ENCODE assay signal across 12 mouse cellular contexts in genomic region chr13:35241443-35241842, GRCm38 (mm10).
A peak's percentile ranks its signal among the peaks of the same experiment; 100 is the strongest.
DNase-seq lines count a peak whose midpoint lies in the region; ATAC-seq lines count a peak whose summit lies in the region.
"Had no signal": no experiment of that assay in that cellular context is flagged by ENCODE, and none has a peak within 500 bp of the region (broad histone marks: within the 10 kb centered on the region; RNA-seq: fewer than 3 reads in every experiment).

No protein-coding gene starts in this region.

- intact Hi-C loops in left cerebral cortex, postnatal 10 days (cut with DNase I): no loop called here
- intact Hi-C loops in heart, postnatal 25 days (cut with DNase I): no loop called here

- ATAC-seq in granulocyte monocyte progenitor cell, adult 5-6 weeks (replicated peaks; ENCODE audit: poor library complexity, severe bottlenecking): no peak
- ATAC-seq: activated CD4-positive, CD25-positive, alpha-beta regulatory T cell, adult 4 months had no signal

- DNase-seq in brain, adult 2 months (ENCODE audit: low read depth, low spot score): peak; percentile 99
- peak; percentile 92 for DNase-seq in cerebellum, adult 8-10 months
- DNase-seq in frontal cortex, postnatal 36 days (ENCODE audit: low spot score in 2 of 2): peak; percentile 70 to 84
- peak; percentile 23 to 30 for DNase-seq in left cerebral cortex, postnatal 10 days (ENCODE audit: extremely low spot score in 1 of 2, low spot score in 2 of 2)
- no peak for DNase-seq in heart, postnatal 25 days (ENCODE audit: low spot score)
- no peak for DNase-seq in heart, postnatal 4 days
- DNase-seq in adrenal gland, postnatal 4 days (ENCODE audit: low spot score in 2 of 2): no peak
- DNase-seq: gastrocnemius, postnatal 36 days; lung, embryonic 14.5 days; thymus, postnatal 4 days had no signal

Comparison
In these comparisons a context has a peak if more than half of its experiments do, and no peak if none do; other contexts are left out.
1. DNase-seq: peak in brain, adult 2 months (single experiment), cerebellum, adult 8-10 months (single experiment), frontal cortex, postnatal 36 days (2 of 2) and left cerebral cortex, postnatal 10 days (2 of 2); none in heart, postnatal 25 days (single experiment), heart, postnatal 4 days (single experiment) and adrenal gland, postnatal 4 days (0 of 2).